Mouse (Mus musculus) myocyte (in vitro differentiated cells): ENCODE measurements at regions not wholly inside any gene's neighbourhood (a gene's known extent, or its start where the extent isn't known, plus 50 kb on each side); places are given as distances from the start of the nearest gene placed in this dataset.

Source experiments
- MAX ChIP-seq: IDR thresholded peaks from one replicate; pipeline ENCODE4 v1.6.1; 2011; ENCODE audit warnings: low read depth, mild to moderate bottlenecking, control low read depth
- MYOD1 ChIP-seq, 3 experiments: IDR thresholded peaks; one replicate each; pipeline ENCODE4 v1.6.1; 2011; ENCODE audit warnings: control low read depth in 2 of 3, low read depth in 2 of 3, mild to moderate bottlenecking in 2 of 3, moderate library complexity in 1 of 3; ENCODE audit not compliant: insufficient read length in 2 of 3, control insufficient read depth in 1 of 3
- POLR2A ChIP-seq: IDR thresholded peaks from one replicate; pipeline ENCODE4 v1.6.1; 2011; ENCODE audit warnings: low read depth, mild to moderate bottlenecking, control low read depth, moderate library complexity; ENCODE audit not compliant: insufficient read length
- POLR2AphosphoS2 ChIP-seq: IDR thresholded peaks from one replicate; pipeline ENCODE4 v1.6.1; 2011; ENCODE audit warnings: low read depth, control low read depth; ENCODE audit not compliant: insufficient read length
- USF1 ChIP-seq: IDR thresholded peaks from one replicate; pipeline ENCODE4 v1.6.1; 2011; ENCODE audit warnings: low read depth, mild to moderate bottlenecking, control low read depth, moderate library complexity

DNA sequence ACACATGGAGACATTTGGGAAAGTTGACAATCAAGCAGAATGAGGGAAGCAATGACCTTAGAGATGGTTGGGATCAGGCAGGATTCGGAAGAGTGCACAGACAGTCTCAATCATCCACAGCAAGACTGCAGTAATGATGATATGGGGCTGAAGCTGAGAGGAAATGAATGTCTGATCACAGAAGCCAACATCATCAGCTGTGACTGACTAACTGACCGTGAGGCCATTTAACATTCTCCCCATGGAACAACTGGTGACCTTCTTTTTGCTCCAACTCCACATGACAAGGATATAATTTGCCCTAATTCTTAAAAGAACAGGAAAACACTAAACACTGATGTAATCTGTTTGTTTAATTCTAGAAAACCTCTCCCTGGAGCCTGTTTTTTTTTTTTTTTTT is 157.3 kb upstream of the P2ry1 start:
- TF ChIP-seq POLR2A = no peak
- no peak for TF ChIP-seq USF1
- no peak for TF ChIP-seq MYOD1 (IDR thresholded peaks at IDR 0.05; ENCODE audit: control insufficient read depth in 1 of 3, insufficient read length in 2 of 3, low read depth in 2 of 3)
- no peak for TF ChIP-seq POLR2AphosphoS2
- TF ChIP-seq MAX = no peak
